Mouse (Mus musculus): ENCODE measurements around the gene Wdr53.

- no peak for TF ChIP-seq CTCF (IDR thresholded peaks at IDR 0.05; ENCODE audit: extremely low read depth, insufficient read length, insufficient replicate concordance, low read depth, low read length)
- TF ChIP-seq POLR2A (IDR thresholded peaks at IDR 0.05; ENCODE audit: low read depth, low read length), result no peak
Observed at GRCm38 (mm10) chr16:32201004-32201325, 46.1 kb upstream of the Wdr53 start.

Data from small intestine, adult 2 months (tissue).